Mouse (Mus musculus) lung, postnatal 4 days (tissue): ENCODE data around the gene Tex37.

Experiments used
- DNase-seq, 2 experiments: peaks; one replicate each; pipeline ENCODE4 v3.0.0; 2021

Tex37 gene

DNA sequence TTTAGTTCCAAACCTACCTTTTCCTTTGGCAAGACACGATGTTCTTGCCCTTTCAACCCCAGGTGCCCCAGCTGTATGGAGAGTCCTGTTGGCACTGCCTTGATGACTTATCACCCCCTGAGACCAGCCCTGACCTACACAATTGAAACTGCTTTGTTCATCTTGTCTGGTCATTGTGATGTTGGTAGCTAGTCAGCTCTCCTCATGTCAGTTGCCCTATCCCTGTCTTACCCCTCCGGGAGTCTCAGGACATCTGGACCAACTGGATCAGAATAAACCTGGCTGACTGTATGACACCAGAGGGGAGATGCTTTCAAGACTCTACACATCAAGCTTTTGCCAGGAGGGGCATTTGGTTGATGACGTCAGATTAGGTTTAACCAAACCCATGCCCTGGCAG, at the start of gene Tex37:
Gene Tex37, minus strand, starts transcription at position 101 of the 400 bp plus-strand sequence.
- DNase-seq: no peak

DNA sequence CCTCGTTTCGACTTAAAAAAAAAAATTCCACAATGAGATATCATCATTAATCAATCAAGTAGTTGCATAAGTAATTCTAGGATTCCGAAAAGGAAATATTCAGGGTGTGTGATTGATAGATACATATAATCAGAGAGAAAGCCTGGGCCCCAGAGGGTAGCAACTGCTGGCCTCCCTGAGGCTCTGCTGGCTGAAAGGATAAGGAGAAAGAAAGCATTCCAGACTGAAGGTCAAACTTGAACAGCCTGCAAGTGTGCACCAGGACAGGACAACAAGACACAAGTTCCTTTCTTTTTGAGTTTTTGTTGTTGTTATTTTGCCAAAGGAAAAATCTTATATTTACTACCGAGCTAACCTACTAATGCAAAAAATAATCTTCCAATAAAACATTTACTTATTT, 49.6 kb upstream of the Tex37 start:
- no peak for DNase-seq

DNA sequence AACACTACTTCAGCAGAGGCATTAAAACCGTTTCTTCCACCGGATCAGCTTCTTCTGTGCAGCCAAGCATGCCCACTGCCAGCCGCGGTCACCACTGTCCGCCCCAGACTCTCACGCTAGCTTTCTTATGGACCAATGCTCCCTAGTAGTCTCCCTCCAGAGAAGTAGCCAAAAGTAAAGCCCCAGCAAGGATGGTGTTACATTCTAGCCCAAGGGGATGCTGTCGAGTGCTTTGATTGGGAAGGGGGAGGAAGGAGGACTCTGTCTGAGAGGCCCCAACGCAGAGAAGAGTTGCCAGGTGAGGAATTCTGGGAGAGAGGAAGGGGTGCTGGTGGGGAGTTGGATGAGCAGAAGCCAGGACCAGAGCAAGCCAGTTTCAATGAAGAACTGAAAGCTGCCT, 48.7 kb upstream of the Tex37 start:
- no peak for DNase-seq

DNA sequence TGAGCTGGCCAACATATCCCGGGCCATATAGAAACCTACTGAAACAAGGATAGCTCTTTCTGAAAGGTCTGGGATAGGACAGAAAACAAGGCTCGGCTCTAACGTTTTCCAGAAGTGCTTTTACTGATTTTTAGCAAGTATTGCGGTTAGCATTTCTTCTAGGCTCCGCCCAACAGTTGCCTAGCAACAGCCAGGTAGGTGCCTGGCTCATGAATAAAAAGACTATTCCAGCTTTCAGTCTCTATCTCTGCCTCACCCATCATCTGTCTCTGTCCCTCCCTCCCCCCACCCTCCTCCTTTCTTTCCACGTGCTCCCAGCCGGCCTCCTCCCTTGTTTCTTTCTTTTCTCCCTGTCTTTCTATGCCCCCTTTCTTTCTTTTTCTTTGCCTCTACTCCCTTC, 47.0 kb upstream of the Tex37 start:
- no peak for DNase-seq

DNA sequence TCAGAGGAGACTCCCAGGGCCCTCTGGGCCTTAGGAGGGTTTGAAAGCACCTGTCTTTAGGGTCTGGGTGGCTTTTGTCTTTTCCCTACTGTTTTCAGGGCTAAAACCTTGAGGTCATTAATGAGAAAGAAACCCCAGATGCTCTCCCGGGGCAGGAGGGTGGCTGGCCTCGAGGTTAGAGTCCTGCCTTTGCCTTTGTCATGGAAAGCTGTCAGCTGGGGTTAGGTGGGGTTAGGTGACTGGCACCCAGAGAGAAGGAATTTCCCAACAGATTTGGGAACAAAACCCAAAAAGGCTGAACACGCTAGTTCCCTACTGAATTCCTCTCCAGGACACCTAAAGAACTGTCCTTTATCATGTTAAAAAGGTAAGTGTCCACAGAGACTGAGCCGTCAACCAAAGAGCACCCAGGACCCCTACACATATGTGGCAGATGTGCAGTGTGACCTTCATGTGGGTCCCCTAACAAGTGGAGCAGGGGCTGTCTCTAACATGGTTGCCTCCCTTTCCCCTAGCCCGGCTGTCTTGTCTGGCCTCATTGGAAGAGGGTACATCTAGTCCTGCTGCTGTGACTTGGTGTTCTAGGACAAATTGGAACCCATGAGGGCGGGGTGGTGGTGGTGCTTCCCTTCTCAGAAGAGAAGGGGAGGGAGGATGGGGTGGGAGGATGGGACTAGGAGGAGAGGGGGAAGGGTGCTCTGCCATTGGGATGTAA, 45.5 kb upstream of the Tex37 start:
- no peak for DNase-seq

DNA sequence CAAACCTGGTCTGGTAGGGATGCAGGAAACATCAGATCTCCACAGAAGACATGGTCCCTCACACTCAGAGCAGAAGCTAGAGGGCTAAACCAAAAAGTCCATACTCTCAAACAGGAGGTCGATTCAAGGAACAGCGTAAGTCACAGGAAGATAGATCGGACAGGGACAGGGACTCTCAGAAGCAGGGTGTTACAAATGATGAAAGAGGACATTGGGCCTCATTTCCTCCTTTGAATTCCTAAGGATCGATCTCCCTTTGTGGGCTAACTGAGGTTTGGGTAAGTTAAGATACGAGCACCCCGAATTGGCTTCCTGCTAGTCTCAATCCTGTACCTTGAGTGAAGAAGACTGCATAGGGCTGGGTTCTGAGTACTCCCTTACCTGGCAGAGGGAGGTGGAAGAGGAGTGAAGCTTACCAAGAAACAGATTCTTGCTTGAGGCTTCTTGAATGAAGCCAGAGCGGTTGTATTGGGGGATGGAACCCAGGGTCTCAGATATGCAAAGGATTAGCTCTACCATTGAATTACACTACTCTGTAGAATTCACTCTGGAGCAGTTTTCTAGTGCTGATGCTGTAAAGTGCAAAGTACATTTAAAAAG, 38.7 kb upstream of the Tex37 start:
- no peak for DNase-seq

DNA sequence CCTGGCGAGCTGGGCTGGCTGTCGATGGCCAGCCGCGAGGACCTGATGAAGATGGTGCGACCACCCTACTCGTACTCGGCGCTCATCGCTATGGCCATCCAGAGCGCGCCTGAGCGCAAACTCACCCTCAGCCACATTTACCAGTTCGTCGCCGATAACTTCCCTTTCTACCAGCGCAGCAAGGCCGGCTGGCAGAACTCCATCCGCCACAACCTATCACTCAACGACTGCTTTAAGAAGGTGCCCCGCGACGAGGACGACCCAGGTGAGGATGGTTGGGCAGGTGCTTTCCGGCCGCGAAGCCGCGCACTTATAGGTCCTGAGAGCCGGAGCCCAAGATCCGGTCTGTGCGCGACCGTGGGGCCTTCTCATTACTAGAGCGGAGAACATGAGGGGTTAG, 38.2 kb upstream of the Tex37 start:
- no peak for DNase-seq

DNA sequence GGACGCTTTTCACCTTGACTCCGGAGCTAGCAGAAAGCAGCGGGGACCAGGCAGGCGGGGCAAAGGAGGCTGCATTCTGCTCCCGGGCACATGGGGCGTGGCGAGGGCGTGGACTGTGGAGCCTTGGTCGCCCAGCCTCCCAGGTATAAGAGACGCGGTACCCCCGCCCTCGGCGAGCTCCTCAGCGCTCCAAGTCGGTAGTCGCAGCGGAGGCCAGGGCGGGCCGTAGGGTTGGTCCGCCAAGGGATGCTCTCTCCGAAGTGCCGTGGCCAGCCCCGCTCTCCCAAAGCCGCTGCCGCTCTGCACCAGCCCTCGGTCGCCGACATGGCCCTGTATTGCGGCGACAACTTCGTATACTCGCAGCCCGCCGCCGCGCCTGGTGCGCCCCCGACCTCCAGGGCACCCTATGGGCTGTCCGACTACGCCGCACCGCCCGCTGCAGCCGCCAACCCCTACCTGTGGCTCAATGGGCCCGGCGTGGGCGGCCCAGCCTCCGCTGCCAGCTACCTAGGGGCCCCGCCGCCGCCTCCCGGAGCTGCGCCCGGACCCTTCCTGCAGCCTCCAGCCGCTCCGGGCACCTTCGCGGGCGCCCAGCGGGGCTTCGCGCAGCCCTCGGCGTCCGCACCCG, 37.7 kb upstream of the Tex37 start, which contains the start of gene Foxi3:
Gene Foxi3, plus strand, starts transcription at position 247 of the 628 bp plus-strand sequence.
- peak; percentile 12 to 48 for DNase-seq

DNA sequence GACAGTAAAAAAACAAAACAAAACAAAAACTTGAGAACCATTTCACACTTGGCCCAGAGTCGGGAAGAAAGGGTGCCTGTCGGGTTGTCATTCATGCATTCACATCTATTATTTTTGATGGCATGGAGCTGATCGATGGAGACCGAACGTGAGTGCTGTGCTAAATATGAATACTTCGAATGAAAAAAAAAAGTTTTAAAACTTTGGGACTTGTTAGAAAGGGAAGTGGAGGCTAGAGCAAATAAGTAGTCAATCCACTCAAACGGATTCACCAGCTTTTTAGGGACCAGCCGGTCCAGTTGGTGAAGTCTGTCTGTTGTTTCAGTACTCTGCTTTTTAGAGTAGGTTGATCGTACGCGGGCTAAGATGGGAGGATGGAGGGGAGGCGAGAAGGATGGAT, 37.1 kb upstream of the Tex37 start:
- no peak for DNase-seq

DNA sequence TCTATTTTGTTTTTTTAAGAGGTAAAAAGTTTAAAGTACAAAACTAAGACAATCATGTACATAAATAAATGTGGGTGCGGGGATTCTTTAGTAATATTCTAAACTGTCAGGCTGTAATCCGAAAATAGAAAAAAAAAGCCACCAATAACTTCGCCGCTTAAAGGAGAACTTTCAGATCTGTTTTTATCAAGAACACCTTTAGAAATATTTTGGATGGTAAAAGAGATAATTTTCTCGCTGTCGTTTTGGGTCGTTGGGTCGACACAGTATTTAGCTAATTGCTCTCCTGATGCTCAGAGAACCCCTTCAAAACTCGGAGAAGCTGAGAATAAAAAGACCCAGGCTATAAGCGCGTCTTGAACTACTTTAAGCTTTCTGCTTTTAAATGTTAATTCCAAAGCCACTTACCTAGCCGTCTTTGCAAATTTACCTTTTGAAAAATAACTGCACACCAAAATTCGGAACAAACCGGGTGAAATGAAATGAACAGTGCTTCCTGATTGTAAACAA, 36.6 kb upstream of the Tex37 start:
- DNase-seq: no peak

DNA sequence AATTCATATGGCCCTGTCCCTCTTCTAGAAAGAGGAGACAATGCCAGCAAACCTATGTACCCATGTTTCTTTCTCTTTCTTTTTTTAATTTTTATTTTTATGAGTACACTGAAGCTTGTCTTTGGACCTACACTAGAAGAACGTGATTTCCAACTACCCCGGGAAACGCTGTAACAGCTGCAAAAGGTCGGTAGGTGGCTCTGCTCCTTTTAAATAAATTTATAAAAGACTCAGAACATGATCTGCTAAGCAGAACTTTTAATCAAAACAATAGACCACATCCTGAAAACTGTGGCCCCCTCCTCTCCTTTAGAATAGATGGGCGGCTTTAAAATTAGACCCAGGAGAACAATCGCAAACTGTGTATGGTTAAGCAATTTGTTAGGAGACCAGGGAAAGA, 35.3 kb upstream of the Tex37 start:
- peak in 1 of 2 experiments; percentile 10 for DNase-seq

DNA sequence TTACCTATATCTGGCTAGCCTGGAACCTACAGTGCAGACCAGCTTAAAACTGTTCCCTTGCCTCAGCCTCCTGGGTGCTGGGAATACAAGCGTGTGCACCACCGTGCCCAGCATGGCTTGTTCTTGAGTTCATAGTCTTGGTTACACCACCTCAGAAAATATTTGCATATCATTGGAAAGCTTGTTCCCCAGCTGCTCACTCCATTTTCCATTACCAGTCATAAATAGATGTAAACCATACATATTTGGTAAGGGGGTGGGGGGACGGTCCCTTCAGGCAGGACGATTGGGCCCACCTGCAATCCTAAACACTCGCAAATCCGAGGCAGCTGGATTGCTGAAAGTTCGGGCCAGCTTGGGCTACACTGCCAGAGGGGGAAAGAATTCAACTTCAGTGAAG, 34.5 kb upstream of the Tex37 start:
- DNase-seq: no peak

DNA sequence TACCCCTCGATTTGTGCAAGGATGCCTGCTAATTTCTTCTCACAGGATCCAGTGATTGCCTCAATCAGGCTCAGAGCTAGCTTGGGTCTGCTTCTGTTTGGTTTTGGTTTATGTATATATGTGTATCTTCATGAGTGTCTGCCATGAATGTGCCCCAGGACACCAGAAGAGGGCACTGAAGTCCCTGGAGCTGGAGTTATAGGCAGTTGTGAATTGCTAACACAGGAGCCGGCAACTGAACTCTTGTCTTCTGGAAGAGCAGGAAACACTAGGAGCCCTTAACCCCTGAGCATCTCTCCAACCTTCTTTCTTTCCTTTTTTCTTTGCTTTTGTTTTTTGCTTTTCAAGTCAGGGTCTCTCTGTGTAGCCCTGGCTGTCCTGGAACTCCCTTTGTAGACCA, 13.1 kb upstream of the Tex37 start:
- DNase-seq: no peak

DNA sequence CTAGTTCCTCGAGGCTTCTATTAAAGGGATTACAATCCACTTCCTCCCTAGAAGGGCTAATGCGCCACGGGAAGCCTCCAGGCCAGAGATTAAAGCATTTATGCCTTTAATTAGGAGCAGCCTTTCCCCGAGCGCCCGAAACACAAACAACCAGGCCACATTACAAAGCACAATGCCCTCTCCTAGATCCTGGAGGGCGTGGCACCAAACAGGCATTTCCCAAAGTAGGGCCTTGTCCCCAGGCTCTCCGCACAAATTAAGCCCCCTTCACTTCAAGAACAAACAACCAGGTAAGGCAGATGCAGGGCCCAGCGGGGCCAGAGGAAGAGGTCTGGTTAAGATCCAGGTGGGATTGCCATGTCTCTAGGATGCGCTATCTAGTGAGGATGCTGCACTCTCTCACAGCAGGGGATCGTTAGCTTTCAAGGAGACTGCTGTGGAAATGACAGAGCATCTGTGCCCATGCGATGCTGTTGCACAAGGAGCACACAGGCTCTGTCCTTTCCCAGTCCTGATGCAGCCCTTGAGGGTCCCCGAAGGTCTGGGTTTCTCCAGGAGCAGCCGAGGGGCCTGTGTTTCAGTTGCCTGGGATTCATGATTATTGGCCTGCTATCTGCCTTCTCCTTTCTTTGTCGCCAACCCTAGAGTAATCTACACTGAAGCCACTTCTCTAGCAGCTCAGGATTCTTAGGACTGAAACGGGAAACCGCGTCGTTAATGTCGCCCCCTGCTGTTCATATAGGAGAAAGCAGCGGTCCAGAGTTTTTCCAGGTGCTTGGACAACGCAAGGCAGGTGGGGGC, 2.7 kb upstream of the Tex37 start:
- DNase-seq: peak in 1 of 2 experiments; percentile 35

DNA sequence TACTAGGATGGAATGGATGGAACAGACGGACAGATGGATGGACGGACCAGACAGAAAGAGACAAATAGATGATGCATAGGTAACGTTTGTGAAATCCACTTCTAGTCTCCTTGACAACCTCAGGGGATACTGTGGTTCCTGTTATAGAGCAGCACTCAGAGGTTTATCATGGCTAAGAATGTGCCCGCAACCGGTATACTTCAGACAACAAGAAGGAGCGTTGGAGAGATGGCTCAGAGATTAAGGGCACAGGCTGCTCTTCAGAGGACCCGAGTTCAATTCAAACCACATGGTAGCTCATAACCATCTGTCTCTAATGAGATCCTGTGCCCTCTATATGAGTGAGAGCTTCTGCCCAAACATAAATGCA, 6.3 kb downstream of the Tex37 start:
- no peak for DNase-seq

DNA sequence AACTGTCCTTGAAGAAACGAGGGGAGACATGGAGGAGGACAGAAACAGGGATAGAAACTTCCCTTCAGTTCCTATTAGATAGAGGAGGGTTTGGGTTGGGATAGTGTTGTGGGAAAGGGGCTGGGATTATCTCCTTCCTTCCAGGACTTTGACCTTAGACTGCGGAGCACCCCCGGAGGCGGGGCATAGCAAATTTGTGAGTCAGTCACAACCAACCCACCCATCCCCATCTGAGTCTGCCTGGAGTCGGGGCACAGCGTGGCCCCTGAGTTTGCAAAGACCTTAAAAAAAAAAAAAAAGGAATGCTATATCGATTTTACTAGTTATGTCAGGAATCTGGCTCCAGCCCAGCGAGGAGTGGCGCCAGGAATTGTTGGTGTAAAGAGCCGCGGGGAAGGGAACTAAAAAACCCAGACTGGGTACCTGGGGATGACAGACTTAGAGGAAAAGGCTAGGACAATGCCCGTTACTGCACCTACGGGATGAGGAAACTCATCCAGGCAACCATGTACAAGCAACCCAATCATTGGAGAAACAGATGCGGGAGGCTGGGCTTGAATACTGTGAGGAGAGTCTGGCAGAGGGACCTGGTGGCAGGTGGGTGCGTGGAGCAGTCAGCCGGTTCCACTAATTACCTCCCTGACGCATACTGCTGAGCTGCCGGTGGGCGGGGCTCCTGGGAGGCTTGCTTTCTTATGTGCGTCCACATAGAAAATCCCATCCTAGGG, 6.9 kb downstream of the Tex37 start:
- DNase-seq: no peak

DNA sequence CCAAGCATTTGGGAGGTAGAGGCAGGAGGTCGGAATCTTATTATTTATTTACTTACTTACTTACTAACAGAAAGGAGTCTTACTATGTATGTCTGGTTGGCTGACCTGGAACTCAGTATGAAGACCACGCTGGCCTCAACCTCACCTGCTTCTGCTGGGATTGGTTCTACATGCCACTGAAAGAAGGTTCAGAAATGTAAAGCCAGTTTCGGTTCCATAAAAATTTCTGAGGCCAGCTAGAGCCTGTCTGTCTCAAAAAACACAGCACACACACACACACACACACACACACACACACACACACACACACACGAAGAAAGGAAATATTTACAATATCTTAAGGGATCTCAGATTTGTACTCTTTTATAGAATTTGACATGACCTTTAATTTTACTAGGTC, 8.4 kb downstream of the Tex37 start:
- DNase-seq: no peak

DNA sequence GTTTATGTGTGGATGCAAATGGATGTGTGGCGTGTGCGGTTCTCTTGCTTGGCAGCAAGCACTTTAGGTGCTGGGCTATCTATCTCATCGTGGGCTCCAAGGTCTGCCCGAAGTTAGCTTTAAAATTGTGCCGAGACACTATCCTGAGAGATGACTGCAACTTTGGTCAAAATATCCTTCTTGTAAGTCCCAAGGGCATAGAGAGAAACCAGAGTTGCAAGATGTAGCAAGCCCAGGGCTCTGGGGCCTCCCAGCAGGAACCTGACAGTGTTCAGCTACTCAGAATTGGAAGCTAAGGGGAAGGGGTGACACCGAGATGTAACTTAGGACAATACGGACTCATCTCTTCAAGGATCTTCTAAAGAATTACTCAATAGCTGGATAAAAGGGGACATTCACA, 9.2 kb downstream of the Tex37 start:
- DNase-seq: no peak

DNA sequence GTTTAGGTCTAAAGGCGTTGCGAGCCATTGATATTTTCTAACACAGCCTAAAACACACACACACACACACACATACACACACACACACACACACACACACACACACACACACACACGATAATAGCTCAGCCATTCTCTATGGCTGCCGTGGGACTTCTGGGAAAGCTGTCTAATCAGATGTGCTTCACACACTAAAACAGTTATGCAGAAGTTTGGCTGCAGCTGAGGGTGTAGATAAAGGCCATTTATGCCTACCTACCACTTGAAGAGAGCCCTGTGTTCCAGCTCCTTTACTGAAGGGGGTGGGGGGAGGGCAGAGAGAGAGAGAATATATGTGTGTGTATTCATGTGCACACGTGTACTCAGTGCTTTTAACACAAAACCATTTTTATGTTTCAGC, 15.0 kb downstream of the Tex37 start:
- no peak for DNase-seq

DNA sequence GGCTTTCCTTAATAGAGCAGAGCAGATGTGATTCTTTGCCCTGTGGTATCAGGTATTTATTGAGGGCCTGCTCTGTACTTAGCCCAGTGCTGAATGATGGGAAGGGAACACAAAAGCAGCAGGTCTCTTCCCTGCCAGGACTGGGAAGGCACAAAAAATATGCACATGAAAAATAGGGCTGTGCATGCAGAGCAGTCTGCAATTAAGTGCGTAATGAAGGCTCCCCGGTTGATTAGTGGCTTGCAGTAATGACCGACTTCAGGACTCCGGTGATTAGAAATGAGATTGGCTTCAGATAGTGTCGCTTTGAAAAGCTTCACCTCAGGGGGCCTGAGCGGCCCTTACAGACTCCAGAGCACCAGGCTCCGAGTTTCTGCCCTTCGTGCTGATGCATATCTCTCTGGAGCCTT, 19.1 kb downstream of the Tex37 start:
- no peak for DNase-seq

DNA sequence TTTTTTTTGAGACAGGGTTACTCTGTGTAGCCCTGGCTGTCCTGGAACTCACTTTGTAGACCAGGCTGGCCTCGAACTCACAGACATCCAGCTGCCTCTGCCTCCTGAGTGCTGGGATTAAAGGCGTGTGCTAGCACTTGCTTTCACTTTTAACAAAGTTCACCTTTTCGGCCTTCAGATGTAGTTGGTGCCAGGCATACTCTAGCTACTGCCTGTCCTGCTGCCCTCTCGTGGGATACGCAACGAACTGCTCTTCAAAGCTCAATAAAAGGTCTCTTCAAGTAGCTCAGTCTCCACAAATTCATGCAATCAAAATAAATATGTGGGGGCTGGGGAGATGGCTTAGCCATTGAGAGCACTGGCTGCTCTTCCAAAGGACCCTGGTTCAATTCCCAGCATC, 20.6 kb downstream of the Tex37 start:
- no peak for DNase-seq

DNA sequence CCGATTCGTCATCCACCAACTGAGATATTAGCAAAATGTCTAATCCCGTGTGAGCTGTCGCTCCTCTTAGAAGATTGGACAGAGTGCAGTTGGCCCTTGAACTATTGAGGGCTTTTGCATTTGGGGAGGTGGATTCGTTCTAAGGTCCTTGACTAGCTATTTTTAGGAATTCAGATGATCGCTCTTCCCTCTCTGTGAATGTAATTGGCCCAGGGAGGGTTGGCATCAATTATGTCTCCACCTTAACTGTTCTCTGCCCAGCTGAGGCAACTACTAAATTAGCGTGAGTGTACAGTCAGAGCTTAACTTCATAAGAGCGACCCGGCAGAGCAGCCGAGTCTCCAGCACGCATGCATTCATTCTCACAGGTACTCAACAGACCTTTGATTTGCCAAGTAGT, 30.7 kb downstream of the Tex37 start:
- no peak for DNase-seq
